Mouse (Mus musculus): Measurements from ENCODE around the gene Gm17027. TPM values are rescaled to one million over a fixed set of nuclear protein-coding genes. Genes with fewer than 3 reads are reported as not detected.

Gm17027 gene
- total RNA-seq (2023) = not detected in 4 replicates

DNA sequence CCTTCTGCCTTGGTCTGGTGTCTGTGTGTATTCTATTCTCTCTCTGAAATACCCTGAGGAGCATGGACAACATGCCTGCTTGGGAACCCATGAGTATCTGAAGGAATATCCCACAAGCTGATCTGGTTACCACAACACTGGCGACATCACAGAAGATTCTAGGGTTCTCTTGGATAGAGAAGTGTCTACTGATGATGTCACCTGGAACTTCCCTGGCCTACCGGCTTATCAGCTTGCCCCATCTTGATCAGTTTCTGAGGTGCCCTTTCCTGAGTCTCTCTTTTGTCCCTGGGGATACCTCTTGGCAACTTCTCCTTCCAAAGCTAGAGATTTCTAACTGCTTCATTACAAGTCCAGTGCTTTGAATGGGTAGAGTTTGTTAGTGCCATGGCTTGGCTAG lies at the start of gene Gm17027:
Gene Gm17027, minus strand, starts transcription at position 101 of the 400 bp plus-strand sequence.

DNA sequence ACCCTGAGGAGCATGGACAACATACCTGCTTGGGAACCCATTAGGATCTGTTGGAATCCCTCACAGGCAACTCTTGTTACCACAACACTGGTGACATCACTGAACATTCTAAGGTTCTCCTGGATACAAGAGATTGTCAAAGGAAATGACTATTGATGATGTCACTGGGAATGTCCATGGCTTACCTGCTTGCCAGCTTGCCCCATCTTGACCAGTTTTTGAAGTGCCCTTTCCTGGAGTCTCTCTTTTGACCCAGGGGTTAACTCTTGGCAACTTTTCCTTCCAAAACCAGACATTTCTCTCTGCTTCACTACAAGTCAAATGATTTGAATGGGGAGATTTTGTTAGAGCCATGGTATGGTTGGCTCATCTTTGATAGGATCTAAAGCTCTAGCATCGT lies 28.3 kb upstream of the Gm17027 start, which contains the start of gene Gm3573:
Gene Gm3573, minus strand, starts transcription at position 101 of the 400 bp plus-strand sequence.

DNA sequence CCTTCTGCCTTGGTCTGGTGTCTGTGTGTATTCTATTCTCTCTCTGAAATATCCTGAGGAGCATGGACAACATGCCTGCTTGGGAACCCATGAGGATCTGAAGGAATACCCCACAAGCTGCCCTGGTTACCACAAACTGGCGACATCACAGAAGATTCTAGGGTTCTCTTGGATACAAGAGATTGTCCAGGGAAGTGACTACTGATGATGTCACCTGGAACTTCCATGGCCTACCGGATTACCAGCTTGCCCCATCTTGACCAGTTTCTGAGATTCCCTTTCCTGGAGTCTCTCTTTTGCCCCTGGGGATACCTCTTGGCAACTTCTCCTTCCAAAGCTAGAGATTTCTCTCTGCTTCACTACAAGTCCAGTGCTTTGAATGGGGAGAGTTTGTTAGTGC lies 45.2 kb downstream of the Gm17027 start, which contains the start of gene Gm7951:
Gene Gm7951, minus strand, starts transcription at position 101 of the 400 bp plus-strand sequence.

Other genes with a start within 250 kb of the Gm17027 start
- not detected in 4 replicates for gene 1700049E17Rik1, start 237.7 kb downstream of the Gm17027 start, total RNA-seq (2023)
- gene 1700024B05Rik, start 218.6 kb downstream of the Gm17027 start, total RNA-seq (2023) = not detected in 4 replicates
- gene Gm6401, start 194.7 kb downstream of the Gm17027 start, total RNA-seq (2023) = not detected in 4 replicates
- not detected in 4 replicates for gene Gm3543, start 179.3 kb downstream of the Gm17027 start, total RNA-seq (2023)
- not detected in 4 replicates for gene Gm7951, start 45.3 kb downstream of the Gm17027 start, total RNA-seq (2023)
- not detected in 4 replicates for gene Gm3573, start 28.2 kb upstream of the Gm17027 start, total RNA-seq (2023)
- not detected in 4 replicates for gene Gm17026, start 97.4 kb upstream of the Gm17027 start, total RNA-seq (2023)
- not detected in 4 replicates for gene Gm9611, start 134.7 kb upstream of the Gm17027 start, total RNA-seq (2023)
- gene Gm7995, start 147.6 kb upstream of the Gm17027 start, total RNA-seq (2023) = not detected in 4 replicates

Data from B cell, adult 62 days (primary cell).